Mouse (Mus musculus) heart, postnatal 25 days (tissue): ENCODE data around the gene Rhebl1. TPM values are rescaled to one million over a fixed set of nuclear protein-coding genes. Genes with fewer than 3 reads are reported as not detected.

Experiments used
- DNase-seq: peaks from one replicate; pipeline ENCODE4 v3.0.0; 2022; ENCODE audit warnings: low spot score
- intact Hi-C: fragments of 180-260 bp; cut with DNase I; formaldehyde crosslinking; loops from one replicate; pipeline ENCODE4 v1.15.1; 2025
- total RNA-seq, 2 experiments: library from RNA; stranded (reverse); gene quantifications; 2 replicates each; pipeline ENCODE4 v1.2.3; 2021

The Rhebl1 gene
- total RNA-seq, 2 experiments from 2014 or later = 2.0 to 2.8 TPM

DNA sequence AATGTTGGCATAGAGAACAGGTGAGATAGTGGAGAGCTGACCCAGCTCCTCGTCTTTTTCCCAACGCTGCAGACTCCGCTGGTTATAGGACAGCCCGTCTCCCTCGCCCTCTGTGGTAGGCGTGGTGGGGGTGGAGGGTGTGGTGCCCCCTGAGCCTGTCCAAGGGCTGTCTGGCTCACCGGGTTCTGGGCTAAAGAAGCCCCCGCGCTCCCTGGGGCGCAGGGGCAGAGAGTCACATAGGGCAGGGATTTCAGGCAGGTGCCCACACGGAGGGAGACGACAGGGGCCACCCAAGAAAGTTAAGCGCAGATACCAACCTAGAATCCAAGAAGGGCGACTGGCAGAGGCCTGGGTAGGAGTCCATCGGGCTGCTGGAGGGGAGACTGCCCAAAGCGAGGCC is 40.1 kb downstream of the Rhebl1 start:
- no peak for DNase-seq
- intact Hi-C loops = no loop called here

DNA sequence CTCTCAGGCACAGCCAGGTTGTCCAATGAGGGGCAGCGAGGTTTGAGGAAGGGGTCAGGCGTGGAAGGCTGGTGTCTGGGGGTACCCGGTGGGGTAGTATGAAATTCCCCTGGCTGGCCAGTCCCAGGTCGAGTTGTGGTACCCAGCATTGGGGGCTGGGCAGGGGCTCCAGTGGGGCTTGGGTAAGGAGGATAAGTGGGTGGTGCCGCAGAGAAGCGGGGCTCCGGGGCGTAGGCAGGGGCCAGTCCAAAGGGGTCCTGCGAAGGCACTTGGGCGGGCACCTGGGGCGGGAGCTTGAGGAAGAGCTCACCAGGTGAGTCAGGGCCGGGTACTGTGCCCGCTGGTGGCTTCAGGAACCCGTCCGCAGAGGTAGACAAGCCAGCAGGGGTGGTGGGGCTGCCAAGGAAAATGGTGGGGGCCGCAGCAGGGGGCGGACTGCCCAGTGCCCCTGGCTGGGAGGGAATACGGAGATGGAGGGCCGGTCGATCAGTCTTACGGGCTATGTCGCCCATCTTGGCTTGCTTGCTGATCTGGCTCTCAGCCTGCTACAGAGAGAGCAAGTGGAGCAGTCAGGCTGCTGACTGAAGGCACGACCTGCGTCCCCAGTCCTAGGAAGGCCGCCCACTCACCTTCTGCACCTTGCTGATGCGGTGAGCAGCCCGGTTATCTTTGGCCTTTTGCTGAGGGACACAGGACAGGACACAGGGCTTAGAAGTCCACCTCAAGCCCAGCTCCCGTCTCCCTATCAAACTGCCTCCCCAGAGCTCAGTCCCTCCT is 41.0 kb downstream of the Rhebl1 start:
- DNase-seq = no peak
- intact Hi-C loops = no loop called here

DNA sequence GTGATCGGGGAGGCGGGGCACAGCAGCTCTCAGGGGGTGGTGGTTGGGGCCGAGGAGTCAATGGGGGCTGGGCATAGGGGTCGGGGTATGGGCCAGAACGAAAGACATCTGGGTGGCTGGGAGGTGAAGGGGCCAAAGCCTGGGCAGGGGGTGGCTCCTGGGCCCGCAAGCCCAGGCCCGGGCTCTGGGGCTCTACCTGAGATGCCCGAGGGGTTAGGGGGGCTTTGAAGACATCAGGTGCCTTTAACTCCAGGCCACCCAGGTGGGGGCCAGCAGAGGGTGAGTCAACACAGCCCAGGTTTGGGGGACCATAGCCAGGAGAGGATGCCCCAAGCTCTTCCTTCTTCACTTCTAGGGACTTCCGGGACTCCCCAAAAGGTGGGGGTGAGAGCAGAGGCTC is 41.6 kb downstream of the Rhebl1 start:
- DNase-seq = no peak
- intact Hi-C loops = no loop called here

DNA sequence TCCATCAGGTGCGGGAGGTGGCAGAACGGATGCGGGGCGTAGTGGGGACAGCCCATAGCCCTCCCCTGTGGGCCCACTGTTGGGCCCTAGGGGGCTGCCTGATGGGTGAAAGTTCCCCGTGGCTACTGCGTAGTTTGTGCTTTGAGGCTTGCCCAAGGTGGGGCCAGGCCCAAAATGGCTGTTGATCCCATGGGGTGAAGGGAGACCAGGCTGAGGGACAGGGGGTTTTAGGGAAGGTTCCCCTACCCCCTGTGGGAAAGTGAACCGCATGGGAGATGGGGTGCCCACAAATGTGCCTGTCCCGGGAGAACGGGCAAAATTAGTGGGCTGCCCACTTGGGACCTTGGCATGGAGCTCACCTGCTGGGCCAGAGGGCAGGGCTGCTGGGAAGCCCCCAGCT is 42.3 kb downstream of the Rhebl1 start:
- no peak for DNase-seq
- intact Hi-C loops = no loop called here

DNA sequence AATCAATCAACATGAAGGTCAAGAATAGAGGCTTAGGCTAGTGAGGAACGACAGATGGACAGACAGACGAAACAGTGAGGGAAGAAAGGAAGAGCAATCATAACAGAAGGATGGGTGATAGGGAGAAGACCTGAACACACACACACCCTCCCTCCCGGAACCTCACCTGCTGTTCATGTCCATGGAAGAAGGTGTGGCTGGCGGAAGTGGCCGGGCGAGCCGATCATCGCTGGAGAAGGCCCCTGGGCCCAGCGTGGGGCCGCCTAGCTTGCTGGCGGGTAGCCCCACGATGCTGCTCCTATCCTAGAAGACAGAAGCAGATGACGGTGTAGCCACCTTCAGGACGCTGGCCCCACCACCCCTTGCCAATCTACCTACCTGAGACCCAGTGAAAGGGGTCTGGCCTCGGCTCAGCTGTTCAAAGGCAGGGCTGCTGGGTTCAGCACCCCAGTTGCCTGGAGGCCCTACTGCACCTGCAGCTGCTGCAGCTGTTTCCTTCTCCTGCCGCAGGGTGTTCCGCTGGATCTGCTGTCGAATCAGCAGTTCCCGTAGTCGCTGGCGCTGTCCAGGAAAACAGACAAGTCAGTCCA is 43.0 kb downstream of the Rhebl1 start:
- no peak for DNase-seq
- intact Hi-C loops = no loop called here

DNA sequence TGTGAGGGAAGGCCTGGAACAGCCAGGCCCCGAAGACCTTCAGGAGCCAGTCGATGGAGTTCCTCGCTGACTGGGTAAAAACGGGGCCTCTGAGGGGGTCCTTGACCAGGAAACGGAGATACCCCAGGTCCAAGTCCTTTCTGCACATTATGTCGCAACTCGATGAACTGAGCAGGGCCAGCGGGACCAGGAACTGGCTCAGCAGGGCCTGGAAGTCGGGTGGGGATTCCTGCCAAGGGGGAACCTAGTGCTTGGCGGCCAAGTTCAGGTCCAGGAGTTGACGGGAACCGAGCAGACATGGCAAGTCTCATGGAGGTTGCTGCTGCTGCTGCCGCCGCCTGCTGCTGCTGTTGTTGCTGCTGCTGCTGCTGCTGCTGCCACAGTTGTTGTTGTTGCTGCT is 43.7 kb downstream of the Rhebl1 start:
- no peak for DNase-seq
- intact Hi-C loops = no loop called here

DNA sequence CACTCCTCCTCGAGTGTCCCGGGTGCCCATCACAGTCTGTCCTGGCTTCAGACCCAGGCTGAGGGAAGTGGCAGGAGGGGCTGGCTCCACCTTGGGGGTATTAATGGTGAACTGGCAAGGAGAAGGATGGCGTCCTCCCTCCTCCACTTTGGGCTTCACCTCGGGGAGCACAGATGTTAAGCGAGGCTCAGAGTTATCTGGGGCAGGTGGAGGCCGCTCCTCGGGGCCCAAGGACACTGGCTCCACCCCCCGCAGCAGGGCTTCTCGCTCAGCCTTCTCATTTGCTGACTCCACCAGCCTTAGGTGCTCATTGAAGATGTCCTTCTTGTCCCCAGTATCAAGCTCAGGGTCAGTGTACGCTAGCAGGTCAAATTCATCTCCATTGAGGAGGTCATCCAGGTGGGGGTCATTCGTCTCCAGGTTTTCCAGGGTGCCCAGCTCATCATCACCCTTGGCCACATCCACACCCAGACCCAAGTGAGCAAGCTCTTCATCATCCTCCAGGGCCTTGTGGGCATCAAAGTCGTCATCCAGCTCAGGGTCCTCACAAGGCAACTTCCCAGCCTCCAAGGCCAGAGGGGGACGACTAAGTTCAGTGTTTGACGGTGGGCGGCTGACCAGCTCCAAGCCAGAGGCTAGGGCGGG is 44.3 kb downstream of the Rhebl1 start:
- intact Hi-C loops = no loop called here
- no peak for DNase-seq

DNA sequence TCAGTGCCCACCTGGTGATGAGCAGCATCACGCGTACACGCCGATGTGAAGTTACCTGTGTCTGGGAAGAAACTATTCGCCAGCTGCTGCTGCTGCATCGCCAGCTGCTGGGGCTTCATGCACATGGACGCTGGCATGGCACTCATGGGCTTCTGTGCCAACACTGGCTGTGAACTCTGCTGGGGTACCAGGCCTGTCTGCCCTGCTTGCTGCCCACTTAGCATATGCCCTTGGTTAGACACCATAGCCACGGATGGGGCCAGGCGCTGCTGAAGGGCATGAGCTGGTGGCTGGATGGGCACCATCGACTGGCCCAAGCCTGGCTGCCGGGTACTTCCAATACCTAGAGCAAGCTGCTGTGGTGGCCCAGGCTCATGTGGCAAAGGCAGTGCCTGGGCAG is 45.2 kb downstream of the Rhebl1 start:
- intact Hi-C loops = no loop called here
- no peak for DNase-seq

DNA sequence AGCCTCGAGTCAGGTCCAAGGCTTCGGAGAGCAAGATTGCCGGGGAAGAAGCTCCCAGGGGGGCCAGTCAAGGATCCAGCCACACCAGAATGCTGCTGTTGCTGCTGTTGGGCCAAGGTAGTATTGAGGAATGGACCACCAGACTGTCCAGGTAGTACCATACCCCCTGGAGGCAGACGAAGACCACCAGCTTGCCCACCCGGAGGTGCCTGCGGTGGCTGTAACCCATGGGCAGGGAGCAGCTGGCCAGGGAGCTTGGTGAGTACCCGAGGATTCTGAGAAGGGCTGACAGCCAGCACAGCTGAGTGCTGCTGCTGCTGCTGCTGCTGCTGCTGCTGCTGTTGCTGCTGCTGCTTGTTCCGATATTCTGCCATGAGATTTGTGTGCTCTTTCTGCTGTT is 48.2 kb downstream of the Rhebl1 start:
- intact Hi-C loops = no loop called here
- DNase-seq = no peak

DNA sequence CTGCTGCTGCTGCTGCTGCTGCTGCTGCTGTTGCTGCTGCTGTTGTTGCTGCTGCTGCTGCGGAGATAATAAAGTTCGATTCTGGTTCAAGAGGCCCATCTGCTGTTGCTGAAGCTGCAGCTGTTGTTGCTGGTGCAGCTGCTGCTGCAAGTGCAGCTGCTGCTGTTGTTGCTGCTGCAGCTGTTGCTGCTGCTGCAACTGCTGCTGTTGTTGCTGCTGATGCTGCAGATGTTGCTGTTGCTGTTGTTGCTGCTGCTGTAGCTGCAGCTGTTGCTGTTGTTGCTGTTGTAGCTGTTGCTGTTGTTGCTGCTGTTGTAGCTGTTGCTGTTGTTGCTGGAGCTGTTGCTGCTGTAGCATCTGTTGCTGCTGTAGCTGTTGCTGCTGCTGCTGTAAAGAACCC is 49.2 kb downstream of the Rhebl1 start:
- DNase-seq = no peak
- intact Hi-C loops = no loop called here

DNA sequence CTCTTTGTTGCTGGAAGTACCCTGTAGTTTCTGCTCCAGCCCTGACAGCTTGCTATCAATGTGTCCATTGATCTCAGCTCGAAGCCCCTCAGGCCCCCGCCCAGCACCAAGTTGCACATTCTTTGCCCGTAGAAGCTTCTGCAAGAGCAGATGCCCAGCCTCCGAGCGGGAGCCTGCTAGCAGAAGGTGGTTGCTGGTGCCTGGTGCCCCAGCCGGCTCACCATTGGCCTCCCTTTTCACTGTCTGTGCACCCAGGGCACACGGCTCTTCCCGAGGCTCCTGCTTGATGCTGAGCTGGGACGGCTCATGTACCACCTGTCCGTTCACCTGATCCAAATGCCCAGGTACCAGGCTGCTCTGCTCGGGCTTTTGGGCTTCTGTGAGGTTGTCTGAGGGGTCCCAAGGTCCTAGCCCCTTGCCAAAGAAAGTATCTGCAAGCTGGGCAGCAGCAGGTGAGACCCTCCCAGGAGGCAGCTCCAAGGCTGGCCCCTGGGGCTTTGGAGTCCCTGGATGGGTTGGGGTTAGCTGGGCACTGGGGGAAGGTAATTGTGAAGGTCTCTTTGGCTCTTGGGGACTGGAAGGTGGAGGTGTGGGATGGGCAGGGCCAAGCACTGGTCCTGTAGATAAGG is 50.6 kb downstream of the Rhebl1 start:
- no peak for DNase-seq
- intact Hi-C loops = no loop called here

DNA sequence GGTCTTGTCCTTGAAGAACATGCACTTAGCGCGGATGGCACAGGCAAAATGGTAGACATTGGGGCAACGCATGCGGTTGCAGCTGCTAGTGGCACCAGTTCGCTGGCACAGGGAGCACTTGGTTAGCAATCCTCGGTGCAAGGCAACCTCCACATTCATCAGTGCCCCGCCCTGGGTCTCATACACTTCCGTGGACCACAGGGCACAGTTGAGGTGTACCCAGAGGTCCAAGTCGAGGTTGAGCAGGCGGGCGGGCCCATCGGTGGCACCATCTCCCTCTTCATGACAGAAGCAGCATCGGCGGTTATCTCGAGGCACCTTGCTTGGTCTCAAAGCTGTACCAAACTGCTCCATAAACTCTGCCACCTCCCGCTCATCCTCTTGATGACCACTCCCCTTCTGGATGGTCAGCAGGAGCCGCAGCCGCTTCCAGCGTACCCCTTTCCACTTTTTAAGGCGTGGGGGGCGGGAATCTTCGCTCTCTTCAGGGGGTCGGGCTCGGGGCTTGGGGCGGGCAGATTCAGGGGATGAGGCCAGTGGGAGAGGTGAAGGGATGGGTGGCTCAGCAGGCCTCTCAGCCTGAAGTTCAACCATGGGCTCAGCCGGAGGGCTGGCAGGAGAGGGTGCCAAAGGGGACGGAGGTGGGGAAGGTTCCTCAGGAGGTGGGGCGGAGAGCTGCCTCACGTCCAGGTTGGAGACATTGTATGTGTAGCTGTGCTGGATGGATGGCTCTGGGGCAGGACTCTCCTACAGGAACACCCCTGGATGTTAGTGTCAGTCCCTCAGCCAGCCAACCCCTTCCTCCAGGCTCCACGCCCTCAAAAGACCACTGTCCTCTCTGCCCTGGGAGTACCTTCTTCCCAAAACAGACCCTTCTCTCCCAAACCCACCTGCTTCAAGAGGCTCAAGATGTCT is 54.4 kb downstream of the Rhebl1 start:
- DNase-seq = no peak
- intact Hi-C loops = no loop called here

DNA sequence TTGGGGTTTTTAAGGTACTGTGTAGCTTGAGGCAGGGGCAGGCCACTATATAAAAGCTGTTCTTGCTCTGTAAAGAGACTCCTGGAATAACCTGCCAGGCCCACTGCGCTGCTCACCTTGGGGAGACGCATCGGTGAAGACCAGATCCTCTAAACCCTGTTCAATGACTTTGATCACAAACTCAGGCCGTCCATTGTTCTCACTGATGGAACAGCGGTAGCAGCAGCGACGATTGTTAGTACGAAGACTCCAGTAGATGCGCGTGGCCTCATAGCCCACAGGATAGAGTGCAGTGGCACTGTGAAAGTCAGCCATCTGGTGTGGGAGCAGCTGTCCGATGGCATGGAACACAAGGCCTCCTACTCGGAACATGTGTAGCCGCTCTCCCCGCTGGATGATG is 55.2 kb downstream of the Rhebl1 start:
- intact Hi-C loops = no loop called here

DNA sequence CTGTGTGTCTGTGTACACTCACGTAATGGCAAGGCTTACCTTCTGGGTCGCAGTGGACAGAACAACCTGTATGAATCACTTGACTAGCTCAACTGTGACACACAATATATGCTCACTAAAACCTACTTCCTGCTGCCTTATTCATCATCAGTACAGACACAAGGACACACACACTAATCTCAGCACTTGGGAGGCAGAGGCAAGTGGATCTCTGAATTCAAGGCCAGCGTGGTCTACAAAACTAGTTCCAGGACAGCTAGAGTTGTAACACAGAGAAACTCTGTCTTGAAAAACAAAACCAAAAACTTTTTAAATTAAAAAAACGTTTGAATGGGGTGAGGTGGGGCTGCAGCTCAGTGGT is 56.6 kb downstream of the Rhebl1 start:
- intact Hi-C loops = no loop called here
- DNase-seq = no peak

More for the DNA sequence above, 55.2 kb downstream of the Rhebl1 start:
- no peak for DNase-seq

DNA sequence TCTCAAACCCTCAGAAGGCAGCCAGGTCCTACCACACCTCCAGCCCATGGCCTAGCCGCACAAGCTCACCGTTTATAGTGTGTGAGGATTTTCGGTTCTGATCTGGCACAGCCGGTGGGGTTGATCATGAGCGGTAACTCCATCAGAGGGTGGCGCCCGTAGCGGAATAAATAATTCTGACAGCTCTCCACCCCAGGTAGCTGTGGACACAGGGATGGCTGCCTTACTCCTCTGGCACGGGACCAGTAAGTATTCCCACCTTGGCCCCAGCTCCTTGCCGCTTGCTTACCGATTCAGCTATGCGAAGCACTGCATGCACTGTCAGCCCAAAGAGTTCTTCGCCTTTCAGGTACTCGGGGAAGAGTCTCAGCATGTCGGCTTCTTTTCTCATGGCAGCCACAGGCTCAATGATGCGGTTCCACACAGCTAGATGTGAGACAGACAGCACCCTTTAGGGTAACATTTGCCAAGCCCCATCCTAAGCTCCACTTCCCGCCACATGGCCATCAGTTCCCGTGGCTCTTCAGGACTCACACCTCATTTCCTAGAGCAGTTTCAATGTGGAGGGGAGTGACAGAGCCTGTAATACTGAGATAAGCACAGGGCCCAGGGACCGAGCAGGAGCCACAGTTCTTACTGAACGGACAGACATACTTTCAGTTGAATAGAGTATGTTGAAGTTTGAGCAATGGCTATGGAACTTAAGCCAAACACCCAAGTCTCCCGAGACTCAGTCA is 57.2 kb downstream of the Rhebl1 start:
- intact Hi-C loops = no loop called here
- no peak for DNase-seq

DNA sequence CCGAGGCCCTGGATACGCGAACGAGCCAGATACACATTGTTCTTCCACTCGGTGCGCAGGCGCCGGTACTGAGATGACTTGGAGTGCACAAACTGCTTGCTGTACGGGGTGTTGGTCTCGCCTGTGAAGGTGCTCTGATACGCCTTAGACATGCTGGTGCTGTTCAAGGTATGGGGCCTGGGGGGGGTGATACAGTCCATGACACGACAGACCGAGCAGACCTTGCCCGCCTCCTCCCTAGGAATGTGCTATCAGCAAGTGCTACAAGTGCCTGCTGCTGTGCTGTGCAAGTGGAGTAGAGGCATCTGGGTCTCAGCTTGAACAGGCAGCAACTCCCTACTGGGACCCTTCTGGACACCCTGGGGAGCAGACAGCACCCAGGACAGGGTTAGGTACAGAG is 59.0 kb downstream of the Rhebl1 start:
- DNase-seq = no peak
- intact Hi-C loops = loop anchor here (2.0 kb wide), 1 partner anchor 32 kb away; no protein-coding TSS in a partner anchor

DNA sequence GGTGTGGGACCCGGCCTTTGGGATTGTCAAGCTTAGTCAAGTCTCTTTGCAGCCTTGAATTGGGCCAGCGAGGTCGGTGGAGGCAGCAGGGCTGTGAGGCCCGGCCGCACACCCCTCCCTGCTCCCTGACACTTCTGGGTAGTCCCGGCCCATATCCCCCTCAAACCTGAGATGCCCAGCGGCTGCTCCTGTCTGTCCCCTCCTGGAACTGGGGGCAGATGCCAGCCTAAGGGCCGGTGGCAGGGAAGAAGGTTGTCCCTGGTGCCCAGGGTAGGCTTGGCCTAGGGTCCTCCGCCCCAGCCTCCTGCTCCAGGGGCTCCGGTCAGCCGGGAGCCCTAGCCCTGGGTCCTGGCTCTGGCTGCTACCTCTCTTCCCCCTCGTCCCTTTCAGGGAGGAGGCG is 60.3 kb downstream of the Rhebl1 start:
- intact Hi-C loops = loop anchor here (2.0 kb wide), 1 partner anchor 33 kb away; no protein-coding TSS in a partner anchor
- no peak for DNase-seq

DNA sequence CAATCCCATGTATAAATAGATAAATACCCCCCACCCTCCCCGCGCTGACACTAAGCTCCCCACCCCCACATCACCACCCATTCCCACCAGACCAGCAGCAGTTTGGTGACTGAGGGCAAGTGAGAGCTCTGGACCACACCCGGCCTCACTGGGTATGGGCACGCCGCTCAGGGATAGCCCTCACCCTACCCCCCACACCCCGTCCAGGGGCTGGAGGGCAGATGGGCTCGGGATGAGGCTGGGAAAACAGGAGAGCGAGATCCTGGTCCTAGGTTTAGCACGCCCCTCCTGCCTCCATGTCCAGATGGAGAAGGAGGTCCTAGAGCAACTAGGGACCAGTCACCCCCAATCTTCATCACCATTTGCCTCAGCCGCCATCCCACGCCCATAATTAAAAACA is 61.1 kb downstream of the Rhebl1 start:
- intact Hi-C loops = no loop called here

More for the DNA sequence above, 61.1 kb downstream of the Rhebl1 start:
- DNase-seq = no peak
